In the genomic region with DNA sequence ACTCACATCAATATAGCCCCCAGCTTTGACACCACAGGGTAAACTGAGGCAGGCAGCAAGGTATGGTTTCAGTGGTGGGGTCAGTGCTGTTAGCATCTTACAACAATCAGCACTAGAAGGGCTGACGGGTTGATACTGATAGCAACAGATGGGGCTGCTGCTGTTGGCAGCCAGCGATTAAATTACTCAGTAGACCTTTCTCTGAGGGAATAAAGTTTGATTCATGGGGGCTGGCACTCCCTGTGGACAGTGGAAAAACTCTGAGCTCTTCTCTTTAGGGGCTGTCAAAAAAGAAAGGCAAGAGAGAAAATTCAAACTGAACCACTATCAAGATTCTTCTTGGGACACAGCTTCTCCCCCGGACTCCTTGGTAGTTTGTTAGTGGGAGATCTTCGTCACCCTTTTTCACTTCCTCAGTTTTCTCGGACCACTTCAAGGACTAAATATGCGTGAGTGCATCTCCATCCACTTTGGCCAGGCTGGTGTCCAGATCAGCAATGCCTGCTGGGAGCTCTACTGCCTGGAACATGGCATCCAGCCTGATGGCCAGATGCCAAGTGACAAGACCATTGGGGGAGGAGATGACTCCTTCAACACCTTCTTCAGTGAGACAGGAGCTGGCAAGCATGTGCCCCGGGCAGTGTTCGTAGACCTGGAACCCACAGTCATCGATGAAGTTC, we compare ENCODE assay signal across 1 mouse cellular context. TPM values are rescaled to one million over a fixed set of nuclear protein-coding genes. Genes with fewer than 3 reads are reported as not detected.
"Had no signal": no experiment of that assay in that cellular context is flagged by ENCODE, and none has a peak within 500 bp of the region (broad histone marks: within the 10 kb centered on the region; RNA-seq: fewer than 3 reads in every experiment).

No protein-coding gene starts in this region.

RNA-seq across cellular contexts. Expression of gene Pfn4, which starts 13.0 kb away (rescaled TPM):
- total RNA-seq: neutrophil, adult 5-6 weeks had no signal
